Mouse (Mus musculus): Measurements from ENCODE around the gene Tank.

GRCm38 (mm10) chr2:61567045-61567783, 11.2 kb upstream of the Tank start:
- TF ChIP-seq POLR2A (IDR thresholded peaks at IDR 0.05; ENCODE audit: extremely low read depth, insufficient read depth, low read length): no peak
- no peak for TF ChIP-seq CTCF (IDR thresholded peaks at IDR 0.05; ENCODE audit: low read depth, low read length)

Measured in liver, adult 2 months (tissue).